Mouse (Mus musculus) kidney, embryonic 14.5 days (tissue): Measurements from ENCODE around the gene Mtmr10. TPM values are rescaled to one million over a fixed set of nuclear protein-coding genes. Genes with fewer than 3 reads are reported as not detected.
A peak's percentile ranks its signal among the peaks of the same experiment; 100 is the strongest.

Source experiments
- ATAC-seq: fragments of 200-750 bp; cut with Nextera tagmentation; 2 replicates; pipeline ENCODE4 v1.8.0; 2017; ENCODE audit warnings: moderate number of reproducible peaks, mild to moderate bottlenecking, moderate TSS enrichment, moderate library complexity; ENCODE audit not compliant: low FRiP score, low TSS enrichment
- H3K27ac ChIP-seq: fragments of 300-500 bp; sonication (generic); 2 replicates; pipeline ENCODE4 v1.5.1; 2014; ENCODE audit warnings: low read depth, mild to moderate bottlenecking, low read length, moderate library complexity, mixed read lengths
- H3K27me3 ChIP-seq: fragments of 300-500 bp; sonication (generic); 2 replicates; pipeline ENCODE4 v1.6.1; 2014; ENCODE audit warnings: mild to moderate bottlenecking, low read length; ENCODE audit not compliant: control insufficient read depth, insufficient read depth
- H3K36me3 ChIP-seq: fragments of 300-500 bp; sonication (generic); 2 replicates; pipeline ENCODE4 v1.6.1; 2014; ENCODE audit warnings: low read length, mixed read lengths; ENCODE audit not compliant: control insufficient read depth, insufficient read depth
- H3K4me1 ChIP-seq: fragments of 300-500 bp; sonication (generic); 2 replicates; pipeline ENCODE4 v1.6.1; 2014; ENCODE audit warnings: low read length, mixed read lengths; ENCODE audit not compliant: control insufficient read depth, insufficient read depth
- H3K4me2 ChIP-seq: fragments of 300-500 bp; sonication (generic); replicated peaks from 2 replicates; pipeline ENCODE4 v1.6.1; 2014; ENCODE audit warnings: low read depth, mild to moderate bottlenecking, low read length
- H3K4me3 ChIP-seq: fragments of 300-500 bp; sonication (generic); 2 replicates; pipeline ENCODE4 v1.5.1; 2014; ENCODE audit warnings: mild to moderate bottlenecking, low read length
- H3K9ac ChIP-seq: fragments of 300-500 bp; sonication (generic); 2 replicates; pipeline ENCODE4 v1.6.1; 2014; ENCODE audit warnings: low read depth, mild to moderate bottlenecking, low read length, moderate library complexity
- H3K9me3 ChIP-seq: fragments of 300-500 bp; sonication (generic); 2 replicates; pipeline ENCODE4 v1.6.1; 2016; ENCODE audit warnings: low read length; ENCODE audit not compliant: control insufficient read depth
- WGBS: fragments of 180-500 bp; shearing (Covaris S2); extraction: QIAGEN DNeasy Blood & Tissue Kit; methylation state at CpG from one replicate; pipeline ENCODE4 v1.1.7; 2014; 5-methylcytosine and 5-hydroxymethylcytosine counted together
- polyA plus RNA-seq: library from polyadenylated mRNA; unstranded; fragments of >200 nt; fragmentation: Nextera tagmentation; extraction: Ambion mirVana; gene quantifications from 2 replicates; pipeline ENCODE4 v1.2.1, GENCODE M21; 2014

Gene Mtmr10
- polyA plus RNA-seq, 1 experiment from 2014 or later, result 12.5 TPM

DNA sequence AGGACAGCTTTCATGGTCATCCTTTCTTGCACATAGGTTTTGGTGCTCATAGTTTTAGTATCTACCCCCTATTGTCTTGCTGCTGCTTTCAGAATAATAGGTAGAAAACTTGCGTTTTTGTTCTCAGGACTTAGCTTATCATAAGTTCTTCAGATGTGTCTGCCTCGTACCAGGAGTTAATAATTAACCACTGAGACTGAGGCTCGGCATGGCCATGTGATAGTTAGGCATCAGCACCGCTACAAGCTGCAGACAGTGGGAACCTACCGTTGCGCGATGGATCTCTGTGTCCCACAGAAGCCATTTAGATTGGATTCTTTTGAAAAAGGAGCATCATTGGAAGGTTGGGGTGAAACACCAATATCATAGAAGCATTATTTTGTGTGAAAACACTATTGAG is 25.4 kb downstream of the Mtmr10 start:
- no peak for ATAC-seq
- Histone ChIP-seq H3K4me2 (no peak overlapping the region), H3K9ac (no peak overlapping the region), H3K9me3 (no peaks in the 10 kb centered on the region), H3K36me3 (peaks cover 4% of the 10 kb centered on the region; the same call in 1 of the 2 replicates), H3K27me3 (no peaks in the 10 kb centered on the region), H3K4me3 (no peak overlapping the region), H3K27ac (no peak overlapping the region), H3K4me1 (no peaks in the 10 kb centered on the region)
- 83% methylated on average over 7 of the region's 7 CpGs for WGBS

GRCm38 (mm10) chr7:64321125-64321524 is 33.7 kb downstream of the Mtmr10 start:
- WGBS, result 92% methylated on average over 5 of the region's 5 CpGs
- H3K9me3 ChIP-seq, result no peaks in the 10 kb centered on the region
- H3K36me3 ChIP-seq, result peaks cover 14% of the 10 kb centered on the region; the same call in 1 of the 2 replicates
- no peak overlapping the region for H3K9ac ChIP-seq
- no peaks in the 10 kb centered on the region for H3K27me3 ChIP-seq
- no peaks in the 10 kb centered on the region for H3K4me1 ChIP-seq
- H3K4me3 ChIP-seq, result no peak overlapping the region
- no peak for ATAC-seq
- no peak overlapping the region for H3K27ac ChIP-seq
- no peak overlapping the region for H3K4me2 ChIP-seq

DNA sequence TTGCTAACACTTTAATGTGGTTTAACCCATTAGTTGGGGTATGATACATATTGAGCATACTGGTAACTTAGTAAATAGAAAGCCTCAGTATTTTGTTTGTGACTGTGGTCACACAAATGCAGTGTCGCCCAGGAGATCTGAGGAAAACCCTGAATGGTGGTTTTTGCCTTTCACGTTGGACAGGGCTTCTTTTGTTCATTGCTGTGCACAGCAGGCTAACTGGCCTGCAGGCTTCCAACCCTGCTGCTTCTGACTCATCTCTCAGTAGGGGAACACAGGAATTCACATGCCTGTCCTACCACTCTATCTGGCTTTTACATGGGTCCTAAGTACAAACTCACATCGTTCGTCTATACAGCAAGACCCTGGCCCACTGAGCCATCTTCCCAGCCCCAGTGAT is 34.2 kb downstream of the Mtmr10 start:
- 91% methylated on average over 4 of the region's 4 CpGs for WGBS
- H3K9me3 ChIP-seq, result no peaks in the 10 kb centered on the region
- no peaks in the 10 kb centered on the region for H3K4me1 ChIP-seq
- H3K9ac ChIP-seq, result no peak overlapping the region
- H3K4me3 ChIP-seq, result no peak overlapping the region
- no peak overlapping the region for H3K27ac ChIP-seq
- no peak overlapping the region for H3K4me2 ChIP-seq
- no peak for ATAC-seq
- no peaks in the 10 kb centered on the region for H3K27me3 ChIP-seq
- H3K36me3 ChIP-seq, result peaks cover 14% of the 10 kb centered on the region; the same call in 1 of the 2 replicates

- ATAC-seq, result peak; percentile 71
- Histone ChIP-seq H3K4me2 (no peak overlapping the region), H3K27ac (no peak overlapping the region), H3K9ac (no peak overlapping the region), H3K4me1 (no peaks in the 10 kb centered on the region), H3K9me3 (no peaks in the 10 kb centered on the region), H3K4me3 (no peak overlapping the region), H3K36me3 (no peaks in the 10 kb centered on the region; the same call in 1 of the 2 replicates), H3K27me3 (no peaks in the 10 kb centered on the region)
- 41% methylated on average over 1 of the region's 1 CpGs for WGBS
Observed at GRCm38 (mm10) chr7:64326892-64327291, 39.4 kb downstream of the Mtmr10 start.

- no peaks in the 10 kb centered on the region; the same call in 1 of the 2 replicates for H3K36me3 ChIP-seq
- 91% methylated on average over 4 of the region's 4 CpGs for WGBS
- H3K4me1 ChIP-seq, result no peaks in the 10 kb centered on the region
- no peaks in the 10 kb centered on the region for H3K27me3 ChIP-seq
- no peak overlapping the region for H3K4me2 ChIP-seq
- no peak overlapping the region for H3K9ac ChIP-seq
- H3K27ac ChIP-seq, result no peak overlapping the region
- no peak for ATAC-seq
- H3K9me3 ChIP-seq, result no peaks in the 10 kb centered on the region
- H3K4me3 ChIP-seq, result no peak overlapping the region
Observed at GRCm38 (mm10) chr7:64327486-64327885, 40.0 kb downstream of the Mtmr10 start.

GRCm38 (mm10) chr7:64331309-64331708 is 43.9 kb downstream of the Mtmr10 start:
- Histone ChIP-seq H3K27me3 (no peaks in the 10 kb centered on the region), H3K9me3 (no peaks in the 10 kb centered on the region), H3K4me1 (no peaks in the 10 kb centered on the region), H3K36me3 (peaks cover 18% of the 10 kb centered on the region), H3K27ac (no peak overlapping the region), H3K4me2 (no peak overlapping the region), H3K4me3 (no peak overlapping the region), H3K9ac (no peak overlapping the region)
- ATAC-seq, result no peak
- 81% methylated on average over 3 of the region's 3 CpGs for WGBS

DNA sequence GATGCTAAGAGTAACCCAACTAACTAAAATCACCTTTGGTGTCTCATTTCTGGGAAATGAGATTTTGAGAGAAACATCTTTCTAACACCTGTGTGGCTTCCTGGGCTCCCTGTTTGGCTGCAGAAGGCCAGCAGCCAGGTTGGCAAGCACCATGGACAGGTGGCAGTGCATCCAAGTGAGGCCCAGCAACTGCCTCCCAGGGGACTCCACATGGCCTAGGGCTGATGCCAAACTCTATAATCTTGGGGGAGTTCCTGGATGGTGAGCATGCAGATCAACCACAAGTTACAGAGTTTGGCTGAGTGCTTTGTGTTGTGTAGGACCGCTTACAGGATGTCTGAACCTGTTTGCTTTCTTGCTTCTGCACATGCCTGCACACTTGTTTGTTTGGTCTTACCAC is 45.2 kb downstream of the Mtmr10 start:
- no peak overlapping the region for H3K27ac ChIP-seq
- 92% methylated on average over 1 of the region's 1 CpGs for WGBS
- no peak overlapping the region for H3K4me2 ChIP-seq
- peaks cover 30% of the 10 kb centered on the region for H3K36me3 ChIP-seq
- no peaks in the 10 kb centered on the region for H3K27me3 ChIP-seq
- no peaks in the 10 kb centered on the region for H3K4me1 ChIP-seq
- no peak for ATAC-seq
- H3K9me3 ChIP-seq, result no peaks in the 10 kb centered on the region
- H3K9ac ChIP-seq, result no peak overlapping the region
- H3K4me3 ChIP-seq, result no peak overlapping the region

- peaks cover 34% of the 10 kb centered on the region; the same call in 1 of the 2 replicates for H3K36me3 ChIP-seq
- H3K4me2 ChIP-seq, result no peak overlapping the region
- H3K4me3 ChIP-seq, result no peak overlapping the region
- ATAC-seq, result no peak
- no peak overlapping the region for H3K9ac ChIP-seq
- no peak overlapping the region for H3K27ac ChIP-seq
- WGBS, result 88% methylated on average over 1 of the region's 1 CpGs
- no peaks in the 10 kb centered on the region for H3K27me3 ChIP-seq
- no peaks in the 10 kb centered on the region for H3K9me3 ChIP-seq
- no peaks in the 10 kb centered on the region for H3K4me1 ChIP-seq
Observed at GRCm38 (mm10) chr7:64347813-64348212, 60.4 kb downstream of the Mtmr10 start.

GRCm38 (mm10) chr7:64349147-64349861 is 61.9 kb downstream of the Mtmr10 start:
- Histone ChIP-seq H3K36me3 (peaks cover 39% of the 10 kb centered on the region; the same call in 1 of the 2 replicates), H3K4me2 (no peak overlapping the region), H3K27me3 (no peaks in the 10 kb centered on the region), H3K4me3 (no peak overlapping the region), H3K27ac (no peak overlapping the region), H3K9me3 (no peaks in the 10 kb centered on the region), H3K9ac (no peak overlapping the region), H3K4me1 (no peaks in the 10 kb centered on the region)
- no peak for ATAC-seq
- 89% methylated on average over 15 of the region's 15 CpGs for WGBS
